Mouse (Mus musculus): ENCODE results near the gene Kdm6b.

Gene Kdm6b

DNA sequence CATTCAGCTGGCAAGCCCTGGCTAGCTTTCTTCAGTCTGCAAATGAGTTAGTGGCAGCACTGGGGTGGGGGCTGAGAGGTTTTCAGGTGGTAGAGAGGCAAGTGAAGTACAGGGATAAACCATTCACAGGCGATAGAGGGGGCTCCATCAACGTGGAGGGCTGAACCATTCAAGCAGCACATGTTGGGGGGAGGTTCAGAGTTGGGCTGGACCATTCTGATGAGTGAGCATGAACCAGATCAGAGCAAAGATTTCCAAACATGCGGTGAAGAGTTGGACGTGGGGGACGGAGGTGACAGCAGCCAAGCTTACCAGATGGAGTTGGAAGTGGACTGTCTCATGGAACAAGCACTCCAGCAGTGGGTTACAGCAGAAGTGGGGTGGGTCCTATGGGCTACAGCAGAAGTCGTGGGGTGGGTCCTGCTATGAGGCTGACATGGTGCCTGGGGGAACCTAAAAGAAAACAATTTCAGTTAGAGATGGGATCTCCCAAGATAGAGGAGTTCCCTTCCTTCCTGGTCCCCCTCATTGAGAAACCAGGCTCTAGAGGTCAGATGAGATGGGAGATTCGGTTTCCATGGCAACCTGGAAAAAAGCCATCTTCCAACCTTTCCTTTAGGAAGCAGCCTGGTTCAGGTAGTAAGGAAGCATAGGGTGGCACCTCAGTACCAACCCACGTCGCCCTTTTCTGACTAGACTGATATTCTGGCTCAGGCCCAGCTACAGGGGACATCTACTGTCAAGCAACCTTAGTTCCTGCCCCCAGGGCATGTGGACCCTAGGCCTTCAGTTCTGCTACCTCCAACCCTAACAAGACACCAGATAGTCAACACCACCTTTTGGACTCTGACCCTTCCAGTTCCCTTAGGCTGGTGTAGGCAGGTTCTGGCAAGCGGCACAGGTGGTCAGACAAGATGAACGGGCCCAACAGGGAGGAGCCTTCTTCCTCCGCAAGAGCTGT lies at the start of gene Kdm6b:
Gene Kdm6b, minus strand, starts transcription at position 455 of the 961 bp plus-strand sequence.
- no peak for DNase-seq (ENCODE audit: low read depth)

DNA sequence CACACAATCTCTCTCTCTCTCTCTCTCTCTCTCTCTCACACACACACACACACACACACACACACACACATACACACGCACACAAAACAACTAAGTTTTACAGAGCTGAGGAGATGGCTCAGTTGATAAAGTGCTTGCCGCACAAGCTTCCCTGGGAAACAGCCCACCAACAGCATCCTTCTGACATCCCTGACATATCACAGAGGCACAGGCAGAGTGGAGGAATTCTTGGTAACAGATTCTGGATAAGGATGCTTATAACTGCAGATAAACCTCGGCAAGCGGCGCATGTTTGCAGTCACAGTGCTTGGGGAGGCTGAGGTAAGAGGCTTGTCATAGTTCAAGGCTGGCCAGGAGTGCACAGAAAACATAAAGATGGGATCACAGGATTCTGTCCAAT lies 48.1 kb upstream of the Kdm6b start:
- no peak for DNase-seq (ENCODE audit: low read depth)

DNA sequence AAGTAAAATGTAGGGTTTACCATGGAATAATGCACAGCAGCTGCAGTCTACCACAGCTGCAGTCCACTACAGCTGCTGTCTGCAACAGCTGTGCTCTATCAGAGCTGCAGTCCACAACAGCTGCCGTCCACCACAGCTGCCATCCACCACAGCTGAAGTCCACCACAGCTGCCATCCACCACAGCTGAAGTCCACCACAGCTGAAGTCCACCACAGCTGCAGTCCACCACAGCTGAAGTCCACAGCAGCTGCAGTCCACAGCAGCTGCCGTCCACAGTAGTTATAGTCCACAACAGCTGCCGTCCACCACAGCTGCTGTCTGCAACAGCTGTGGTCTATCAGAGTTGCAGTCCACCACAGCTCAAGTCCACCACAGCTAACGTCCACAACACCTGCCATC lies 46.4 kb upstream of the Kdm6b start:
- no peak for DNase-seq (ENCODE audit: low read depth)

DNA sequence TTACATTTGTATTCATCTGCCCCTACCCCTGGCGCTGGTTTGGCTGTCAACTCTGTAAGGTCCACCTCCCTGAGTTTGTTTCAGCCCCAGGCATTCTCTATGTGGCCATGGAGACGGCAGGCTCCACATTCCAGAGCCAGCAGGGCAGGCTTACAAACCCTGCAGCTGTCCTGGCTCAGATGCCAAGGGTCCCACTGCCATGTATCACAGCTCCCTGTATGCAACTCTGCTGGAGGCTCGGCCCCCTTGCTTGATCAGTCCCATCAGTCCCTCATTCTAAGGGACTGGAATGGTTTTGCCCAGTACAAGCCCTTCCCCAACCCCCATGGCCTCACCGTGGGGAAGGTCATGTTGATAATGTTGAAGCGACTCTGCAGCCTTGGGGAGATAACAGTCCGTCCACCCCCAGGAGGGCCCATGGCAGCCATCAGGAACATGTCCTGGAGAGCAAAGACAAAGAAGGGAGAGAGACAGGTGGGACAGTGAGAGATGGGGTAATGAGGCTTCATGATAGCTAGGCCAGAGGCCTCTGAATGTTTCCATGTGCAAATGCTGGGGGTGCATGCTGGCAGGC lies 43.6 kb upstream of the Kdm6b start:
- DNase-seq (ENCODE audit: low read depth): no peak

DNA sequence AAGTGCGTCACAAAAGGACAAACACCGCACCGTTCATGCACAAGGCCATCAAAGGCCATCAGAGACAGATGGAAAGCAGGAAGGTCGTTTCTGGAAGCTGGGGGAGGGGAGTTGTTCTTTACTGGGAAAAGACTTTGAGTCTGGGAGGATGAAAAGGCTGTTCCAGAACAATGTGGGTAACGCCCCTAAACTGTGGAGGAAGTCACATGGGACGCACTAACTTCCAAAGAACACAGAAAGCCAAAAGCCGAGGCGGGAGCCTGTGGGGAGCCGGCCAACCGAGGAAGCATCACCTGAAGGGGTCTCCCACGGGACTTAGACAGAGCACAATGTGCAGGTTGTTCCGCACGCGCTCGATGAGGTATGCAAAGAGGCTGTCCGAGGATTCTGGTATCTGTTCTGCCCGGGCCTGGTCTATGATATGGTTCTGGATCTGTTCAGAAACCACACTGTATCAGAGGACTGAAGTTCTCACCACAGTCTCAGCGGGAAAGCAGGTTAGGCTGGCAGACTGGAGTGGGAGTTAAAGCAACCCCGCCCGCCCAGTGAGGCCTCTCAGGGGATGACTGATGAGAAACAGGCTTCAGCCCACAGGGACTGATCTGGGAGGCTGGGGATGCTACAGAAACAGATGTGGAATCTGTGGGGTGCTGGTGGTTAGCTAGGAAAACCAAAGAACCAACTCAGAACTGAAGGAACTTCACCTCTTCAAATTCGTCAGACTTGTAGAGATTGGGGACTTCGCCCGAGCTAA lies 38.8 kb upstream of the Kdm6b start:
- DNase-seq (ENCODE audit: low read depth): no peak

DNA sequence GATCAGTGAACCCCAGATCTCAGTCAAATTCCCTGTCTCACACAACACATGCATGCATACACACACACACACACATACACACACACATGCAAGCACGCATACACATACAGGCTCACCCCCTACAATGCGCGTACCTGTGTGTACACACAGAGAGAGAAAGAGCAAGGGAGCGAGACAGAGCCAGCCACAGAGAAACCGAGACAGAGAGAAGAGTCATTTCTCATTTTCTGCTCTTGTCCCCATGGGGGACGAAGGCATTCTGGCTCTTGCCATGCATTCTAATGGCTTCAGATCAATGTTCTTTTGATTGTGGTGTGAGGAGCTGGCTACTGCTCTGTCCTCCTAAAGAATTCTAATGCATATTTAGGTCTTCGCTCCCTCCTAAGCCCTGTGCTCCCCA lies 33.8 kb upstream of the Kdm6b start:
- DNase-seq (ENCODE audit: low read depth): no peak

DNA sequence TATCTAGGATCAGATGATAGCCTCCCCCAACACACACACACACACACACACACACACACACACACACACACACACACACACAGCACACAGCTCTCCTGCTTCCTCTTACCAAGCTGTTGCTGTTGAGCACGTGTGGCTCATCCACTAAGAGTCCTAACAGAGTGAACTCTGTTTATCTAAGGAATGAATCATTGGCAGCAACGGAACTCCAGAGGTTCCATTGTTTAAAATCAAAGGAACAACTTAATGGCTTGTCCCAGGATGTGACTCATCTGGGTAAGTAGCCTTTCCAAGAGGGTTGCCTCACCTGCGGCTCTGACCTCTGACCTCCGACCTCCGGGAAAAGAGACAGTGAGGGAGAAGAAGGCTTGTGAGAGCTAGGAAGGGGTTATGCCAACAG lies 29.9 kb upstream of the Kdm6b start:
- DNase-seq (ENCODE audit: low read depth): no peak

DNA sequence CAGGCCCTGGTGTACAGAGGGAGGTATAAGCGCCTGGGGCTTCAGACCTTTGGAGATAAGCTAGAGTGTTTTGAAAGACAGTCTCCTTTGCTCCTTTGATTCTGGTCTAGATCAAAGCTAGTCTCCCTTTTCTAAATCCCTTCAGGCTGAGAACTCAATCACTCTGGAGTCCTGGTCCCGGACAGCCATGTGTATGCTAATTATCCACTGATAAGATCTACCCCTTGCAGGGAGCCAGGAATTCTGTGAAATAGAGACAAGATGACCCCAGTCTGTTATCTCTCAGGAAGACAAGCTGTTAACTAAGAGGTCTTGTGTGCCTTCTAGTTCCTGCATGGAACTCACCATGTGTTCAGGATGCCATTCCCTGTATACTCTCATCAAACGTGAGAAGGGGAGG lies 23.8 kb upstream of the Kdm6b start:
- no peak for DNase-seq (ENCODE audit: low read depth)

GRCm38 (mm10) chr11:69433189-69433588 lies 19.7 kb upstream of the Kdm6b start:
- no peak for DNase-seq (ENCODE audit: low read depth)

GRCm38 (mm10) chr11:69432640-69432982 lies 19.1 kb upstream of the Kdm6b start:
- DNase-seq (ENCODE audit: low read depth): no peak

- DNase-seq (ENCODE audit: low read depth): no peak
These were observed 18.6 kb upstream of the Kdm6b start for GRCm38 (mm10) chr11:69431829-69432639.

DNA sequence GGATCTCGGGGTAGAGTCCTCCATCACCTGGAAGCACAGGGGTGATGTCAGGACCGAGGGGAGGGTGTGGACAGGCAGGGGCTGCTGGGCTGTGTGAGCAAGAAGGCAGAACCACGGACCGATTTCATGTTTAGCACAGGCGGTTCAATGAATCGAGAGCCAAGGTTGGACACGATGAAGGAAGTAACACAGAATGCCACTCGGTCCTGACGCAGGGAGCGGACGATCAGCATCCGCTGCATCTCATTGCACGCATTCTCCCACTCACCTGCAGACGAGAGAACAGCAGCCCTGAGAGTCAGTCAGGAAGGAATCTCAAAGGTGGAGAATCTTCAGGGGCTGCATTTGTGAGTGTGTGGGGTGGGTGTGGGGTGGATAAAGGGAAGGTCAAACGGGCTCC lies 17.2 kb upstream of the Kdm6b start:
- no peak for DNase-seq (ENCODE audit: low read depth)

- DNase-seq (ENCODE audit: low read depth): no peak
These were observed 15.8 kb upstream of the Kdm6b start for GRCm38 (mm10) chr11:69429313-69429712.

GRCm38 (mm10) chr11:69428751-69429150 lies 15.3 kb upstream of the Kdm6b start:
- DNase-seq (ENCODE audit: low read depth): no peak

DNA sequence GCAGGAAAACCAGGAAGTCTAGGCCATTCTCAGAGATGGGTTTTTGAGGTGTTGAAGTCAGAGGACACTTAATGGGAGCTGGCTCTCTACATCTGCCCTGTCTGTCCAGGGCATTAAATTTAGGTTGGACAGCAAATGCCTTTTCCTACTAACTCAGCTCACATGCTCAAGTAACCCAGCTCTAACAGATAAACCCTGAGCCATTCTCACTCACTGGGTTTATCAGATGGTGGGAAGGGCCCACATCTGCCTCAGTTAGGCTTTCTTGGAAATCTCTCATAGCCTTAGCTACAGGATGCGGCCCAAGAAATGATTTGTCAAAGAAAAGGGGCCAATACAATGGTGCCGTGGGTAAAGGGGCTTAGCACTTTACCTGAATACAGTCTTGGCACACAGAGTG lies 12.8 kb upstream of the Kdm6b start:
- no peak for DNase-seq (ENCODE audit: low read depth)

- no peak for DNase-seq (ENCODE audit: low read depth)
These were observed 10.4 kb upstream of the Kdm6b start for GRCm38 (mm10) chr11:69423885-69424284.

DNA sequence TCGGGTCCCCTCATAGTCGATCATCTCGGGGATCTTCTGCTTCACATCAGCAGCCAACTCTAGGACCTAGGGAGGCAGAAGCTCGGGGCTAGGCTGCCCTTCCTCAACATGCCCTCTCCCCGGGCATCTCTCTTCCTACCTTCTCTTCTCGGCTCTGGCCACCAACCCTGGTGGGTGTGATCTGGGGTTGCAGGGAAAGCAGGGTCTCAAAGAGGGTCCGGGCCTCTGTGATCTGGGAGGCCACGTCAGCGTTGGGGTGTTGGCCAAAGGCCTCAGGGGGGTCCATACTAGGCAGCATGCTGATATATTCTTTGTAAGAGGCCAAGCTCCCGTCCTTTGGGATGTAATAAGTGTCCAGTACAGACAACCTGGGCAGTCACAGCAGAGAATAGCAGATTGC lies 9.4 kb upstream of the Kdm6b start:
- no peak for DNase-seq (ENCODE audit: low read depth)

GRCm38 (mm10) chr11:69421131-69421977 lies 7.9 kb upstream of the Kdm6b start:
- no peak for DNase-seq (ENCODE audit: low read depth)

- no peak for DNase-seq (ENCODE audit: low read depth)
These were observed 7.1 kb upstream of the Kdm6b start for GRCm38 (mm10) chr11:69420554-69421000.

DNA sequence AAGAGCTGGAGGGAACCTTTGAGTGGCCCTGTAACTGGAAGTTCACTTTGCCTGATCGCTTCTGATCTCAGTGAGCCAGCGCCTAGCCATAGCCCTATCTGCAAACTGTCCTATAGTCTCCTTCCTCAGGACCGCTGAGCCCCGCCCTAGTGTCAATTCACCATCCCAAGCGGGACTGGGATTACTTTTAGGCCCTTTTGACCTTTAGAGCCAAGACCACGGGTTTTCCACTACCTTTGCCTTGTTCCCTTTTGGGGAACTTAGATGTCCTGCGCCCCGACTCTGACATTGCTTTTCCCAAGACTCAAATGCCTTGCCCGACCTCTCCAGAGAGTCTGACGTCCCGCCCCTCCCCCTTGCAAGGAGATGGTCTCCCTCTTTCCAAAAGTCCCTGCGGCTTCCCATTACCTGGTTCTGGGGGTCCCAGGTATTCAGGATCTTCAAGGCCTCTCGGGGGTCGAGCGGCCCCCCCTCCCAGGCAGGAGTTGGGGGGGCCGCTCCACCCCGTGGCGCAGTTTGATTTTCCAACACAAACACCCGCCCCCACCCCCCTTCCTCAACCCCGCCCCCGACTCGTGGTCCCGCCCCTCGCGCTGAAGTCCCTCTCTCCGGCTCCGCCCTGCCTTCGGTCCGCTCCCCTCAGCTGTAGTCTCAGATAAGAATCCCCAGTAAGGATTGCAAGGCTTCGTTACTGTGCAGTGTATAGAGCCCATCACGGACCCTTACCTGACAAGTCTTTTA lies 6.5 kb upstream of the Kdm6b start:
- DNase-seq (ENCODE audit: low read depth): no peak
